In the genomic region with DNA sequence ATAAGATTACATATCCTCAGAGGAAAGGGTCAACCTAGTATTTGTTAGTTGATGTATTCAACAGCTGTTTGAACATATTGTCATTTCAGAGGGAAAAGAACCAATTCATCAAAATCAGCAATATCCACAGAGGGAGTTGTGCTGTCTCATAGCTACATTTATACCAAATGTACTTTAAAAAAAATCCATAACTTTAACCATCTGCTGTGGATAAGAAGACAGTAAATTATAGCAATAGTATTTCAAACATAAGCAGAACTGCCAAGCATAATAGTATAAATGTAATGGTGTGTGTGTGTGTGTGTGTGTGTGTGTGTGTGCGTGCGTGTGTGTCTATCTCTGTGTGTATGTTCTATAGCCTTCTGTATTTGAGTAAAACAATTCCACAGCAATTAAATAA, we compare ENCODE assay signal across 13 mouse cellular contexts.
"Had no signal": no experiment of that assay in that cellular context is flagged by ENCODE, and none has a peak within 500 bp of the region (broad histone marks: within the 10 kb centered on the region; RNA-seq: fewer than 3 reads in every experiment).

No protein-coding gene starts in this region.

- H3K4me2 ChIP-seq: liver, embryonic 13.5 days; midbrain, embryonic 11.5 days had no signal

- DNase-seq: kidney, adult 11 months; kidney, adult 9 months; kidney, postnatal 14 days; liver, embryonic 13.5 days; lung, adult 2 months; lung, postnatal 14 days; lung, postnatal 4 days; midbrain, embryonic 14.5 days; right cerebral cortex, postnatal 4 days; thymus, postnatal 25 days had no signal

- H3K27ac ChIP-seq: layer of hippocampus, adult 2 months; liver, embryonic 13.5 days; stomach, postnatal 0 days had no signal

- H3K27me3 ChIP-seq: liver, embryonic 13.5 days had no signal

- H3K9ac ChIP-seq: liver, embryonic 13.5 days had no signal

- H3K36me3 ChIP-seq: liver, embryonic 13.5 days had no signal

- H3K4me3 ChIP-seq: layer of hippocampus, adult 2 months; liver, embryonic 13.5 days had no signal

- H3K4me1 ChIP-seq: liver, embryonic 13.5 days had no signal

- H3K9me3 ChIP-seq: liver, embryonic 13.5 days had no signal
